Mouse (Mus musculus): ENCODE data around the gene Ttbk1. TPM values are rescaled to one million over a fixed set of nuclear protein-coding genes. Genes with fewer than 3 reads are reported as not detected.

Ttbk1 gene
- polyA plus RNA-seq (2016; fragmentation: Nextera tagmentation; extraction: Ambion mirVana), result 0.34 and 0.45 TPM in 2 replicates

- ATAC-seq (ENCODE audit: insufficient number of reproducible peaks, insufficient read depth, low FRiP score, low TSS enrichment, low read depth), result no peak
- Histone ChIP-seq H3K9me3 (no peaks in the 10 kb centered on the region), H3K27ac (no peak within 1 kb of the TSS), H3K4me2 (peak within 1 kb of the TSS; percentile 84), H3K4me3 (replicated peaks) (peak within 1 kb of the TSS; percentile 54), H3K36me3 (no peaks in the 10 kb centered on the region), H3K9ac (replicated peaks) (peak within 1 kb of the TSS; percentile 54), H3K4me1 (replicated peaks) (peaks cover 14% of the 10 kb centered on the region), H3K27me3 (peaks cover 77% of the 10 kb centered on the region)
- WGBS, result 3% methylated on average over 13 of the region's 49 CpGs
These were observed at the start of gene Ttbk1 for GRCm38 (mm10) chr17:46487431-46487830. Gene Ttbk1 (minus strand): TSS chr17:46487675.

- WGBS, result 36% methylated on average over 12 of the region's 12 CpGs
- Histone ChIP-seq H3K4me1 (replicated peaks) (peaks cover 6% of the 10 kb centered on the region; the same call in 1 of the 2 replicates), H3K36me3 (peaks cover 10% of the 10 kb centered on the region; the same call in 1 of the 2 replicates), H3K4me2 (no peak overlapping the region), H3K27ac (no peak overlapping the region), H3K4me3 (replicated peaks) (no peak overlapping the region), H3K27me3 (peaks cover 29% of the 10 kb centered on the region), H3K9me3 (no peaks in the 10 kb centered on the region), H3K9ac (replicated peaks) (no peak overlapping the region)
- no peak for ATAC-seq (ENCODE audit: insufficient number of reproducible peaks, insufficient read depth, low FRiP score, low TSS enrichment, low read depth)
These were observed 38.3 kb upstream of the Ttbk1 start for GRCm38 (mm10) chr17:46525579-46526307.

GRCm38 (mm10) chr17:46525065-46525464 is 37.6 kb upstream of the Ttbk1 start:
- H3K36me3 ChIP-seq, result peaks cover 10% of the 10 kb centered on the region; the same call in 1 of the 2 replicates

GRCm38 (mm10) chr17:46521963-46522668 is 34.6 kb upstream of the Ttbk1 start:
- Histone ChIP-seq H3K9ac (replicated peaks) (no peak overlapping the region), H3K4me2 (no peak overlapping the region), H3K36me3 (0 out of 2 replicates have a peak, but pooled peaks cover 6% of the 10 kb centered on the region), H3K27me3 (peaks cover 44% of the 10 kb centered on the region), H3K9me3 (no peaks in the 10 kb centered on the region), H3K4me1 (replicated peaks) (peaks cover 7% of the 10 kb centered on the region; the same call in 1 of the 2 replicates), H3K4me3 (replicated peaks) (no peak overlapping the region), H3K27ac (no peak overlapping the region)
- ATAC-seq (ENCODE audit: insufficient number of reproducible peaks, insufficient read depth, low FRiP score, low TSS enrichment, low read depth), result no peak
- WGBS, result 34% methylated on average over 24 of the region's 24 CpGs

More at GRCm38 (mm10) chr17:46525065-46525464, 37.6 kb upstream of the Ttbk1 start:
- Histone ChIP-seq H3K9me3 (no peaks in the 10 kb centered on the region), H3K4me2 (no peak overlapping the region), H3K27ac (no peak overlapping the region), H3K4me1 (replicated peaks) (peaks cover 7% of the 10 kb centered on the region; the same call in 1 of the 2 replicates), H3K4me3 (replicated peaks) (no peak overlapping the region), H3K27me3 (peaks cover 36% of the 10 kb centered on the region), H3K9ac (replicated peaks) (no peak overlapping the region)
- 78% methylated on average over 10 of the region's 10 CpGs for WGBS
- no peak for ATAC-seq (ENCODE audit: insufficient number of reproducible peaks, insufficient read depth, low FRiP score, low TSS enrichment, low read depth)

- peaks cover 44% of the 10 kb centered on the region for H3K27me3 ChIP-seq
- peak overlapping the region; percentile 47; the same call in 1 of the 2 replicates for H3K9ac ChIP-seq (replicated peaks)
- H3K27ac ChIP-seq, result no peak overlapping the region
- H3K4me2 ChIP-seq, result peak overlapping the region; percentile 35; the same call in 1 of the 2 replicates
- H3K36me3 ChIP-seq, result 0 out of 2 replicates have a peak, but pooled peaks cover 3% of the 10 kb centered on the region
- no peak for ATAC-seq (ENCODE audit: insufficient number of reproducible peaks, insufficient read depth, low FRiP score, low TSS enrichment, low read depth)
- 77% methylated on average over 9 of the region's 9 CpGs for WGBS
- H3K4me3 ChIP-seq (replicated peaks), result no peak overlapping the region
- H3K4me1 ChIP-seq (replicated peaks), result peaks cover 7% of the 10 kb centered on the region; the same call in 1 of the 2 replicates
- H3K9me3 ChIP-seq, result no peaks in the 10 kb centered on the region
These were observed 33.7 kb upstream of the Ttbk1 start for GRCm38 (mm10) chr17:46521174-46521573.

GRCm38 (mm10) chr17:46520385-46520979 is 33.0 kb upstream of the Ttbk1 start:
- Histone ChIP-seq H3K4me3 (replicated peaks) (peak overlapping the region; percentile 21), H3K36me3 (no peaks in the 10 kb centered on the region), H3K27me3 (peaks cover 44% of the 10 kb centered on the region), H3K4me2 (peak overlapping the region; percentile 35), H3K9ac (replicated peaks) (peak overlapping the region; percentile 47), H3K4me1 (replicated peaks) (peaks cover 7% of the 10 kb centered on the region; the same call in 1 of the 2 replicates), H3K27ac (no peak overlapping the region), H3K9me3 (no peaks in the 10 kb centered on the region)
- WGBS, result 47% methylated on average over 25 of the region's 25 CpGs
- ATAC-seq (ENCODE audit: insufficient number of reproducible peaks, insufficient read depth, low FRiP score, low TSS enrichment, low read depth), result peak; percentile 26; the same call in 1 of the 2 replicates

GRCm38 (mm10) chr17:46519971-46520370 is 32.5 kb upstream of the Ttbk1 start:
- Histone ChIP-seq H3K4me3 (replicated peaks) (peak overlapping the region; percentile 21), H3K36me3 (no peaks in the 10 kb centered on the region), H3K27me3 (peaks cover 44% of the 10 kb centered on the region), H3K9ac (replicated peaks) (peak overlapping the region; percentile 47), H3K4me2 (peak overlapping the region; percentile 35), H3K9me3 (no peaks in the 10 kb centered on the region), H3K27ac (no peak overlapping the region), H3K4me1 (replicated peaks) (peaks cover 7% of the 10 kb centered on the region; the same call in 1 of the 2 replicates)
- no peak for ATAC-seq (ENCODE audit: insufficient number of reproducible peaks, insufficient read depth, low FRiP score, low TSS enrichment, low read depth)
- 55% methylated on average over 10 of the region's 10 CpGs for WGBS

GRCm38 (mm10) chr17:46513329-46513728 is 25.9 kb upstream of the Ttbk1 start:
- H3K36me3 ChIP-seq, result no peaks in the 10 kb centered on the region
- no peak overlapping the region for H3K27ac ChIP-seq
- no peak overlapping the region for H3K4me2 ChIP-seq
- no peak for ATAC-seq (ENCODE audit: insufficient number of reproducible peaks, insufficient read depth, low FRiP score, low TSS enrichment, low read depth)
- H3K9me3 ChIP-seq, result no peaks in the 10 kb centered on the region
- H3K9ac ChIP-seq (replicated peaks), result no peak overlapping the region
- H3K4me1 ChIP-seq (replicated peaks), result no peaks in the 10 kb centered on the region
- H3K27me3 ChIP-seq, result no peaks in the 10 kb centered on the region
- no peak overlapping the region for H3K4me3 ChIP-seq (replicated peaks)
- 77% methylated on average over 2 of the region's 2 CpGs for WGBS

- H3K4me3 ChIP-seq (replicated peaks), result no peak overlapping the region
- no peak overlapping the region; the same call in 1 of the 2 replicates for H3K9ac ChIP-seq (replicated peaks)
- 49% methylated on average over 11 of the region's 11 CpGs for WGBS
- H3K4me1 ChIP-seq (replicated peaks), result no peaks in the 10 kb centered on the region
- H3K36me3 ChIP-seq, result no peaks in the 10 kb centered on the region
- H3K27me3 ChIP-seq, result no peaks in the 10 kb centered on the region
- no peak overlapping the region for H3K4me2 ChIP-seq
- H3K27ac ChIP-seq, result no peak overlapping the region
- no peak for ATAC-seq (ENCODE audit: insufficient number of reproducible peaks, insufficient read depth, low FRiP score, low TSS enrichment, low read depth)
- no peaks in the 10 kb centered on the region for H3K9me3 ChIP-seq
These were observed 23.7 kb upstream of the Ttbk1 start for GRCm38 (mm10) chr17:46511059-46511710.

- Histone ChIP-seq H3K4me1 (replicated peaks) (no peaks in the 10 kb centered on the region), H3K4me2 (no peak overlapping the region), H3K27ac (no peak overlapping the region), H3K4me3 (replicated peaks) (no peak overlapping the region), H3K9ac (replicated peaks) (no peak overlapping the region), H3K9me3 (no peaks in the 10 kb centered on the region), H3K36me3 (0 out of 2 replicates have a peak, but pooled peaks cover 13% of the 10 kb centered on the region), H3K27me3 (no peaks in the 10 kb centered on the region)
- 83% methylated on average over 3 of the region's 3 CpGs for WGBS
- no peak for ATAC-seq (ENCODE audit: insufficient number of reproducible peaks, insufficient read depth, low FRiP score, low TSS enrichment, low read depth)
These were observed 18.1 kb upstream of the Ttbk1 start for GRCm38 (mm10) chr17:46505617-46506016.

All from limb, embryonic 12.5 days (tissue).